Mouse (Mus musculus) embryonic stem cell, embryonic (primary cell): ENCODE measurements at regions not wholly inside any gene's neighbourhood (a gene's known extent, or its start where the extent isn't known, plus 50 kb on each side); places are given as distances from the start of the nearest gene placed in this dataset.

Experiments
- CTCF ChIA-PET, 4 experiments: fragments of 300-600 bp in 2 of 4; fragments of 350-600 bp in 2 of 4; sonication (Branson Sonifier 250); formaldehyde crosslinking; loops; one replicate each; lab custom pipeline; 2022; ENCODE audit warnings: inconsistent platforms in 2 of 4; lab: Charles Lee
- POLR2A ChIA-PET, 4 experiments: fragments of 300-600 bp in 2 of 4; fragments of 350-600 bp in 2 of 4; sonication (Branson Sonifier 250); formaldehyde crosslinking; loops; one replicate each; lab custom pipeline; 2022; ENCODE audit warnings: antibody characterized with exemption in 4 of 4, inconsistent platforms in 1 of 4; lab: Charles Lee

- ChIA-PET CTCF (no interaction called here), POLR2A (interaction anchor here in 1 of 4 experiments (0.8 kb wide), 1 partner anchor 13 kb away, joined by 3 read pairs; no protein-coding TSS in a partner anchor)
These were observed 165.5 kb upstream of the Zc3h12c start for GRCm38 (mm10) chr9:52333884-52334283.

DNA sequence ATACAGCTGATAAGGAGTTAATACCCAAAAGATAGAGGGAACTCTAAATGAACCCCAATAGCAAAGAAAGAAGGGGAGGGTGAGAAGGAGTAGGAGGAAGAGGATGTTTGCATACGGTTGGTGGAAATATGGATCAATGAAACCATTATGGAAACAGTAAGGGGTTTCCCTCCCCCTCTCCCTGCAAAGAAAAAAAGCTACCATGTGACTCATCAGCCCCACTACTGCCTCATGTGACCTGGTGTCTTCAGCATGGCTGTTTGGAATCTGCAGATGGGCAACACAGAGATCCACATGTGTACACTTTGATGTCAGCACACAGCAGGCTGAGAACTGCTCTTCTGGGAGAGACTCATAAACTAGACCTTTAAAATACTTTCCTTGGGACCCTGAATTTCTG, 163.4 kb upstream of the Zc3h12c start:
- CTCF ChIA-PET: no interaction called here
- POLR2A ChIA-PET: no interaction called here

DNA sequence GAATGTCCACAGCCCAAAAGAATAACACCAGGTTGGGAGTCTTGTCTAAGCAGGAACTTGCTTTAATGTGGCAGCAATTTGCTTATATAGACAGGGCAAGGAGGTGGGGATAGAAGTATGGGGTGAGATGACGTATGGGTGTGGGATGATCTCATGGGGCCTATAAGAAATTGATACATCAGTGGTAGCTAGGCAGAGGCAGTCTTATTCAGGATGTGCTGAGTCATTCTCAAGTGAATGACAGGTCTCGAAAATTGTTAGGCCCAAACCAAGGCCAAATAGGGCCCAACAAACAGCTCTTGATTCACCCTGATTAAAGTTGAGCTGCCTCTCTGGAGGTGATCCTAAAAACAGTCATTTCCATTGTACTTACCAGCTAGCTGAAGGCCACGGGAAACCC, 162.3 kb upstream of the Zc3h12c start:
- CTCF ChIA-PET: no interaction called here
- POLR2A ChIA-PET: interaction anchor here in 1 of 4 experiments (0.8 to 1.2 kb wide), 2 partner anchors 25 to 247 kb away, joined by 3 read pairs; no protein-coding TSS in a partner anchor

DNA sequence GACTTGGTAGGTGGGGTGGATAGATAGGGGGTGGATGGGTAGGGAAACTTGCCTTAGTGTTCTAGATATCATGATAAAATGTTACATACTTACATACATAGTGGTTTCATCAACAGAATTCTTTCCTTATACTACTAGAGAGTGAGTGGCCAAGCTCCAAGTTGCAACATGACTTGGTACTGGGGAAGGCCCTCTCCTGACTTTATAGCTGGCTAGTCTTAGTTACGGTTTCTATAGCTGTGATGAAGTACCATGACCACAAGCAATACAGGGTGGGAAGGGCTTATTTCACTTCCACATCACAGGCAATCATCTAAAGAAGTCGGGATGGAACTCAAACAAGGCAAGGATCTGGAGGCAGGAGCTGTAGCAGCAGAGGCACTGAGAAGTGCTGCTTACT, 156.0 kb upstream of the Zc3h12c start:
- ChIA-PET CTCF (no interaction called here), POLR2A (no interaction called here)

GRCm38 (mm10) chr9:52323757-52324156, 155.4 kb upstream of the Zc3h12c start:
- CTCF ChIA-PET: no interaction called here
- POLR2A ChIA-PET: no interaction called here

DNA sequence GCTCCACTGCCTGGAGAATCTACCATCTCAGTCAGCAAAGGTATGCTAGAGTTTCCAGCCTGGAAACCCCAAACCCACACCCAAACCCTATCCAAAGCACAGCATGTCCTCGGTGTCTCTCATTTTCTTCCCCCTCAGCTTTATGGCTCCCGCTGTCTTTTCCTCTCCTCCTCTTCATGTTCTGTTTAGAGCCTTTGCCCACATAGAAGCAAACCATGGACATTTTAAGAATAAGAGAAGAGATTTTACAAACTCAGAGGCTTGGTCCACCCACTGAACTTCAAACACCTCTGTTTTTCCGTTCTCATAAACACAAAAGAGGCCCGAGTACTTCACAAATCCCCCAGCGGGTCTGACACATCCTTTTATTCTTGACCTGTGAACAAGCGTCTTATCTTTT, 154.9 kb upstream of the Zc3h12c start:
- ChIA-PET POLR2A (interaction anchor here in 1 of 4 experiments (0.6 kb wide), 1 partner anchor 27 kb away, joined by 3 read pairs; no protein-coding TSS in a partner anchor), CTCF (no interaction called here)

- POLR2A ChIA-PET: no interaction called here
- CTCF ChIA-PET: no interaction called here
These were observed 133.1 kb upstream of the Zc3h12c start for GRCm38 (mm10) chr9:52301521-52301920.

DNA sequence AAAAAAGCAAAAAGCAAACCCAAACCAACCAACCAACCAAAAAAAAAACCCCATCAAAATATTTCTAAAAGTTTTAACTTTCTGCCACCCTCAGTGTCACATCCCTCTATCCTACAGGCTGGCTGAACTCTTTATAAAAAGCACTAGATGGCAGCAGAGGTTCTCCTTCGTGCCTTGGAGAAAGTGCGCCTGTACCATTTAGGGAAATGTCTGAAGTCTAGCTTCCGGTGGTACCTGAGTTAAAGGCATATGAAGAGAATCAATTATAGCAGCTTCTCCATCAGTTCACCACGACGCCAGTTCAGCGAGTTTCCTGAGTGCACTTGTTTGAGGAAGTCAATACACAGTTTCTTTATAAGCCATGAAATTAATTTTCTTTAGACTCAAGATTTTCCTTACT, 130.0 kb upstream of the Zc3h12c start:
- POLR2A ChIA-PET: no interaction called here
- CTCF ChIA-PET: interaction anchor here (0.7 to 1.3 kb wide), 6 partner anchors 35 to 846 kb away, joined by 3 to 8 read pairs (median 6); no protein-coding TSS in a partner anchor

- POLR2A ChIA-PET: no interaction called here
- CTCF ChIA-PET: no interaction called here
These were observed 126.3 kb upstream of the Zc3h12c start for GRCm38 (mm10) chr9:52294699-52295098.

GRCm38 (mm10) chr9:52289069-52289468, 120.7 kb upstream of the Zc3h12c start:
- POLR2A ChIA-PET: interaction anchor here in 1 of 4 experiments (0.6 kb wide), 1 partner anchor 117 kb away, joined by 3 read pairs; no protein-coding TSS in a partner anchor
- CTCF ChIA-PET: interaction anchor here in 1 of 4 experiments (0.7 kb wide), 1 partner anchor 76 kb away, joined by 4 read pairs; no protein-coding TSS in a partner anchor

DNA sequence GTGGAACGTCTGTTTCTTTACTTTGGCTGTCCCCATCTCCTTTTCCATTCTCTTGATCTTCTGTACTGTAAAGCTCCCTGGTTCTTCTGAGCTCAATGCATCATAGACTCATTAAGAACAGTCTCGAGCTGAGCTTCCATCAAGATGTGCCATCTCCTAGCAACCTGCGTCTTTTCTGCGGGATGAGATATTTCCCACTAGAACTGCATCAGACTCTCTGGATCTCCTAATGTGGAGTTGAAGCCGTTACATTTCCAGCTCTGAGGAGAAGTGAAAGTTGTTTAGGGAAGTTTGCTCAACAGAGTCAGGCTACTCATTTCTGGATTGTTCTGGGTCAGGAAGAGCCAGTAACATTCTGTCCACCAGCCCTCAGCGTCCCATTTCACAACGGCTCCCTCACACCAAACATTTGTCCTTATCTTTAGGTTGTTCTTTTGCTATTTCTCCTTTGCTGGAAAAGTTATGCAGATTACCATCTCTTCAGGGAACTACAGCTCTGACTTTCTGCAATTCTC, 119.4 kb upstream of the Zc3h12c start:
- ChIA-PET CTCF (interaction anchor here in 1 of 4 experiments (0.7 kb wide), 1 partner anchor 120 kb away, joined by 3 read pairs; the partner anchor contains the start of gene Zc3h12c), POLR2A (interaction anchor here in 1 of 4 experiments (1.5 kb wide), 1 partner anchor 10 kb away, joined by 3 read pairs; no protein-coding TSS in a partner anchor)

DNA sequence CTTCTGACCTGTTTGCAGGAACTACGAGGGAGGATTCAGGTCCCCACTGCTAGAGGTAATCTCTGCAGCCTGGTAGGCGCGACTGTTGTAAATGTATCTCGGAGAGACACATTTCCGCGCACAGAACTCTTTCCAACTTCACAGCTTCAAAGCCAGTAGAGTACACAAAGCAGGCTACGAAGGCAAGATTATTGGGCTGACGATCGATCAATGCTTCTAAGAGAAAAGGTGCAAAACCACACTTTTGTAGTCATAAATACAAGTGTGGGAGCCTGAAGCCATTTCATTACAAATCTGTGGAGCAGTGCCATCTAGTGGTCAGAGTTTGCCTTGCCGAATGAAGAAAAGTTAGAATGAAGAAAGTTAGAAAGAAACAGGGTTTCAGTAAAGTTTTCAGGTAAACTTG, 118.9 kb upstream of the Zc3h12c start:
- ChIA-PET CTCF (interaction anchor here in 1 of 4 experiments (1.0 kb wide), 1 partner anchor 118 kb away, joined by 3 read pairs; the partner anchor contains the start of gene Zc3h12c), POLR2A (interaction anchor here in 1 of 4 experiments (0.5 to 1.5 kb wide), 2 partner anchors 9 to 699 kb away, joined by 3 read pairs; no protein-coding TSS in a partner anchor)

GRCm38 (mm10) chr9:52286104-52286503, 117.7 kb upstream of the Zc3h12c start:
- ChIA-PET CTCF (interaction anchor here in 2 of 4 experiments (0.6 to 1.0 kb wide), 4 partner anchors 117 to 785 kb away, joined by 3 read pairs; partner anchors contain the start of gene Zc3h12c (in 1 of the 2)), POLR2A (interaction anchor here in 2 of 4 experiments (1.2 to 1.5 kb wide), 2 partner anchors 8 to 785 kb away, joined by 3 to 4 read pairs; no protein-coding TSS in a partner anchor)

GRCm38 (mm10) chr9:52283558-52283957, 115.2 kb upstream of the Zc3h12c start:
- ChIA-PET CTCF (no interaction called here), POLR2A (no interaction called here)

- CTCF ChIA-PET: no interaction called here
- POLR2A ChIA-PET: interaction anchor here in 1 of 4 experiments (1.0 kb wide), 1 partner anchor 112 kb away, joined by 3 read pairs; no protein-coding TSS in a partner anchor
These were observed 112.6 kb upstream of the Zc3h12c start for GRCm38 (mm10) chr9:52280995-52281394.

DNA sequence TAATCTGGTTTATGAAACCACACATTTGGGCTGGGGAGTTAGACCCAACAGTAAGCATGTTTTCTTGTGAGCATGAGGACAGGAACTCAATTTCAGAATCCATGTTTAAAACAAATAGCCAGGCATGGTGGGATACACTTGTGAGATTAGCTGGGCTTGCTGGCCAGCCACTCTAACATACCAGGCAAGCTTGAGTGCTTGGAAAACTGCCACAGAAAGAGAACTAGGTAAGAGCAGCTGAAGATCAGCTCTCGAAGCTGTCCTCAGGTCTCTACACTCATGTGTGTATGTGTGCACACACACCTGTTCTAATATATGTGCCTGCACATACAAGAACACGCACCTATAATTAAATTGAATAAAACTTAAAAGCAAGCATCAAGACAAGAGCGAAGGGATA, 112.2 kb upstream of the Zc3h12c start:
- POLR2A ChIA-PET: interaction anchor here in 1 of 4 experiments (0.6 kb wide), 1 partner anchor 149 kb away, joined by 4 read pairs; no protein-coding TSS in a partner anchor
- CTCF ChIA-PET: no interaction called here

DNA sequence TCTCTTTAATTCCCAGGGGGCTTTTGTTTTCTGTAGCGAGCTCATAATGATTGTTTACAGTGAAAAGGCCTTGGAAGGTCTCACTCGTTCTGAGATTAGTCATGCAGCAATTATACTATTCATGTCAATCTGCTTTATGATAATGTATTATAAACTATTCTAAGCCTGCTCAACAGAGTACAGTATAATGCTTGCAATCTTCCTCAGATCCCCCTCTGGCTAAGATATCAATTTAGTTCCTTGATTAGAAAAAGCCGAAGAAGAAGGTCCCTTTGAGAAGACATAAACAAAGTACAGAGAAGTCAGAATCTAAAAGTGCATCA, 110.3 kb upstream of the Zc3h12c start:
- CTCF ChIA-PET: no interaction called here
- POLR2A ChIA-PET: interaction anchor here in 1 of 4 experiments (0.6 to 1.5 kb wide), 2 partner anchors 106 to 110 kb away, joined by 3 to 4 read pairs; no protein-coding TSS in a partner anchor

GRCm38 (mm10) chr9:52277954-52278700, 109.8 kb upstream of the Zc3h12c start:
- ChIA-PET CTCF (no interaction called here), POLR2A (interaction anchor here in 2 of 4 experiments (0.5 to 1.5 kb wide), 8 partner anchors 9 to 345 kb away, joined by 3 to 5 read pairs (median 3); no protein-coding TSS in a partner anchor)

DNA sequence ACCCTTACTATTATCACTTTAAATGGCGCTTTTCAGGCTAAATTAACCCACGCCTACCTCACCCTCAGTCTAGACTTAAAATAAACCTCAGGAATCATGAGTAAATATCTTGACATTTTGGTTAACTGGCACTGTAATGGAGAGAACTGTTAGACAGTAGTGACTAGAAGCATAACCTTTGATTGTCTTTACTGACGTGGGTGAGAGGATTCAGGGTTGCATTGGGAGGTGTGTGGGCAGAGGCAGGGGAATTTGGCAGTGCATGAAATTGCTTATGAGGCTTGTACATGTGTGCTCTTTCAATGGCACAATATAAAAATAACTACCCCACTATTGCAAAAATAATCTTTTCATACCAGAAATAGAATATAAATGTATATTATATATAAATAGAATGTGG, 105.6 kb upstream of the Zc3h12c start:
- POLR2A ChIA-PET: no interaction called here
- CTCF ChIA-PET: interaction anchor here in 1 of 4 experiments (0.5 kb wide), 1 partner anchor 866 kb away, joined by 3 read pairs; no protein-coding TSS in a partner anchor
